Mouse (Mus musculus): ENCODE data around the gene Btrc. TPM values are rescaled to one million over a fixed set of nuclear protein-coding genes. Genes with fewer than 3 reads are reported as not detected.

Btrc gene
- polyA plus RNA-seq, 1 experiment from 2014 or later = 49.0 TPM

Other genes with a start within 250 kb of the Btrc start
- 0.29 and 0.32 TPM in 2 replicates for gene Tlx1, start 213.1 kb upstream of the Btrc start, polyA plus RNA-seq (2014; fragmentation: Nextera tagmentation; extraction: Ambion mirVana)
- gene Lbx1, start 127.9 kb upstream of the Btrc start, polyA plus RNA-seq (2014; fragmentation: Nextera tagmentation; extraction: Ambion mirVana) = 0.14 and 0.58 TPM in 2 replicates
- gene Poll, start 196.8 kb downstream of the Btrc start, polyA plus RNA-seq (2014; fragmentation: Nextera tagmentation; extraction: Ambion mirVana) = 15.2 TPM in 2 replicates
- gene Gm17018, start 196.9 kb downstream of the Btrc start, polyA plus RNA-seq (2014; fragmentation: Nextera tagmentation; extraction: Ambion mirVana) = 34.7 and 36.8 TPM in 2 replicates